Mouse (Mus musculus): ENCODE measurements around the gene Osr1.

Gene Osr1

GRCm38 (mm10) chr12:9587732-9588131 is 17.8 kb downstream of the Osr1 start:
- DNase-seq: no peak

DNA sequence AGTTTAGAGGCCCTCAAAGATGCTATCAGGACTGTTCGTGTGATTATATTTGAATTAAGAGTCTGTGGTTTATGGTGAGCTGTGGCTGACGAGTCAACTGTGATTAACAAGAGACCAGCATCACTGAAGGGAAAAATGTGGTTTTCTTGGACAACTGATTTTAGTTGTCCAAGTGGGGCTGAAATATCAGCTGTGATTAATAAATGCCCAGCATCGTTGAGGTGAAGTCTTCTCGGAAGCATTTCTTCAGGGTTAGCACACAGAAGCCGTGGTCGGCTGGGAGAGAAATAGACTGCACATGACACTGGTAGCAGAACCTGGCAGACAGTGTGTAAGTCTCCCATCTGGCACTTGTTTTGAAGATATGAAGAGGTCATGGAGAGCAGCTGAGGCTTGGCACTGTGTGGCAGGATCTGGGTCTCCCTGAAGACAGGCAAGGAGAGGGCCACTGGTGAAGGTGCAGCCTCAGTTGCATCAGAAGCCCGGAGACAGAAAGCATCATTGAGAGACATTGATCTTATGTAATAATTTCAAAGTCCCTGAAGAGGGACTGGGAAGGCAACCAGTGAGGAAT is 19.7 kb downstream of the Osr1 start:
- no peak for DNase-seq

DNA sequence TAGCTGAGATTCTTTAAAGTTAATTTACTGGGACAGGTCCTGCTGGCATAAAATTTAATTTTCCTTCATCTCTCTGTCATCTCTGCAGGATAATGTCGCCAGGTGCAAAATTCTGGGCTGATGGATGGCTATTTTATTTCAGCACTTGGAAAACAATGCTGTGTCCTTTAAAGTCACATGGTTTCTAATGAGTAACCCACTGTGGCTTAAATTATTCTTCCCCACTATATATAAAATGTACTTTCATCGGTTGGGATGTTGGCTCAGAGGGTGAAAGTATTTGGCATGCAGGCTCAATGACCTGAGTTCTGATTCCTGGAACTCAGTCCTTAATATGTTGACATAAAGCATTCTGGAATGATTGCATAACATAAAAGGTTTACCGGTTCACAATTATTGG is 21.2 kb downstream of the Osr1 start:
- no peak for DNase-seq

DNA sequence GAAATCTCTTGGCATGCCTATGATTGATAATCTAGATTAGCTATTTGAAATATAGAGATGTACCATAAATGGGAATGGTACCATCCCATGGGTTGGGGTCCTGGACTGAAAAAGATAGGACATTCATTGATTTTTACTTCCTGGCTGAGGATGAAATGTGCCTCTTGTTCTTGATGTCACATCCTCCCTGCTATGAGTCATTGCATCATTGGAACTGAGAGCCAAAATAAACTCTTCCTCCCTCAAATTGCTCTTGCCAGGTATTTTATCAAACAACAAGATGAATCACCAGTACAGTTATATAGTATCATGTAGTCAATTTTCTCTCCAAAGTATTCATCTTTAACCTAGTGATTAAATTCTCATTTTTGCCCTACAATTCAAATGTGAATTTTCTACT is 28.3 kb downstream of the Osr1 start:
- no peak for DNase-seq

All from B cell, adult 2 months (primary cell).